Mouse (Mus musculus) retina, postnatal 7 days (tissue): Measurements from ENCODE around the gene Atp6v0e.

Source experiments
- DNase-seq: peaks from one replicate; pipeline ENCODE4 v3.0.0-alpha.2; 2012; ENCODE audit warnings: low read depth, low spot score

Gene Atp6v0e

DNA sequence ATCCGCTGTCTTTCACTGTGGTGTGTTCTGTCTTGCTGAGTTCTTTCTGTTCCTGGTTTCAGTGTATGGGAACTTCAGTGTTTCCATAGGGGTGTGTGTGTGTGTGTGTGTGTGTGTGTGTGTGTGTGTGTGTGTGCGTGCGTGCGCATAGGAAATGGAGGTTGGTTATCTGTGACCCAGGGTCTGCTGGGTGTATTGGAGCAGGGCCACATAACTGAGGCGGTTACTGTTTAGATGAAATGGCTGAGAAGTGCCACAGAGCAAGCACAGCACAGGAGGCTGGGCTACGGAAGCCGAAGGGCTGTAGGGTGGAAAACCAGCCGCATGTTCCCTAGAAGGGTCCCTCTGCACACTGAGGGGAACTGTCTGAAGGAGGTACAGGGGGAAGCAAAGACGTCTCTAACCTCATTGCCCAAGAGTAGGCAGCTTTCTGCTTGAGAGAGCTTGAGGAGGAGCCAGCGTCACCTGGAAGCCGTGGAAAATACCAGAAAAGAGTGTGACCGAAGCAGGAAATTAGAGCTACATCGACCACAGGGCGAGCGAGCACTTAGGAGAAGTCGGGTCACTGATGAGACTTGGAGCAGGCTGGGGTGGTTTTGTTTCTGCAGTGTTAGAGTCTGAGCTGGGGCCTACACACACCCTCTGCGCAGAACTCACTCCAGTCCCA is 23.4 kb downstream of the Atp6v0e start:
- DNase-seq, result no peak

DNA sequence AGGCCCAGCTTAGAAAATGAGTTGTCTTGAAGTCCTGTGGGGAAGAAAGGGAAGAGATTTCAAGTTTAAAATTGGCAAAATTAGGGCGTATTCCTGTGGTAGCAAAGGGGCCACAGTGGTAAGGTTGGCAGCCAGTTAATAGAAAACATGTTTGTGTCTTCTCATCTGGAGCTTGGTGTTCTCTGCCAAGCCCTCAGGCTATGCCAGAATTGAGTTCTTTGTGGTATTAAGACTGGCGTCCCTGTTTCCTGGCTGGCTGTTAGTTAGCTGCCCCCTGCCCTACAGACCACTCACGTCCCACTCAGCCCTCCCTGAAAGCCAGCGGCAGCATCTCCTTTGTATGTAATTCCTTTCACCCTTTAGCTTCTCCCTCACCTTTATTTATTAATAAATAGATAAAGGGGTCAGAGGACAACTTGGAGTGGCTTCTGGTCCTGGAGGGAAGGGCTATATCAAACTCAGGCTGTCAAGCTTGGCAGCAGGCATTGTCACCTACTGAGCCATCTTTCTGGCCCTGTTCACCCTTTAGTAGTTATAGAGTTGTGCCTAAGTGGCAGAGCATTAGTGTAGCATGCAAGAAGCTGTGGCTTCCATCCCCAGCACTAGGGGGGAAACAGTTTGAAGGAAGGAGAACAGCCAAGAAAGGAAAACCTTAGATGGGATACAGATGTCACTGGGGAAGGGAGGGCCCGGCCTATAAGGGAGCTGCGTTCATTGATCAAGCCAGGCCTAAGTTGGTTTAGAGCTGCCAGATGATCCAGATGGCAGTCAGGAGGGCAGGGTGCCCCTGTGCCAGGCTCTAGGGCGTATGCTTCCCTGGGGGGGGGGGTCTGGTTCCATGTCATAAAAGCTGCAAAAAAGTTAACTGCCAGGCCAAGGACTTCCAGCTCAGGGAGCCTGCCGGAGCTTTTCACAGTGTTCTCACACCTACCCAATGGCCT is 26.0 kb downstream of the Atp6v0e start:
- DNase-seq, result no peak

DNA sequence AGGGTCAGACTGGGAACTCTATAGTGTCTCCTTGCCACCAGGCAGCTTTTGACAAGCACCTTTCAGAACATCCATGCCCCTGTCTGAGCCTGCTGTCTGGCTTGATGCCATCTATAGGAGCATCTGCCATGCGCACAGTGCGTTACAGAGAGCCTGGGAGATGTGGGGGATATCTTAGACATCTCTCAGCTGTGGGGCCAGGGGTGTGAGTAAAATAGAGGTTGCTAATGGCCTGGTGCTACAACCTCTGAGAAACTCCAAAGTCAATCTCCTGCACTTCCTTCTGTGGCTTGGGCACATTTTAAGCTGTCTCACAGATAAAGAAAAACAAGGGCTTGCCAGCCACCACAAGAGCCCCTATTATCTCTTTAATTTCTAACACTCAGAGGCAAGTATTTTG is 26.8 kb downstream of the Atp6v0e start:
- DNase-seq, result no peak

DNA sequence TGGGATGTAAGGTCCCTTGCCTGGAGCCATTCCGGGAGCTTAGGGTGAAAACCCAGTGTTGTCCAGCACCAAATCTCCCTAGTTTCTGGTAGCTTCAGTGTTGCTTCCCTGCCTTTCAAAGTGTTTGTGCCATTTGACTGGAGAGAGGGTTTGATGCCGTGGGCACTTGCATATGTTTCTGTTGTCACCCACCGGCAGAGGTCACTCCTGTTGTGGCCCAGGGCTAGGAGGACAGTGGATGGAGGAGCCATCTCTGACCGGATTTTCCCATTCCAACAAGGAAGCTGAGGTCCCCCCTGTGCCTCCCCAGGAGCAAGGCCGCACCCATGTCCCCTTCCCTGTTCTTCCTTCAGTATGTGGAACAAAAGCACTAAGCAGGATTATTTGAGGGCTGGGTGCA is 27.2 kb downstream of the Atp6v0e start:
- DNase-seq, result no peak

DNA sequence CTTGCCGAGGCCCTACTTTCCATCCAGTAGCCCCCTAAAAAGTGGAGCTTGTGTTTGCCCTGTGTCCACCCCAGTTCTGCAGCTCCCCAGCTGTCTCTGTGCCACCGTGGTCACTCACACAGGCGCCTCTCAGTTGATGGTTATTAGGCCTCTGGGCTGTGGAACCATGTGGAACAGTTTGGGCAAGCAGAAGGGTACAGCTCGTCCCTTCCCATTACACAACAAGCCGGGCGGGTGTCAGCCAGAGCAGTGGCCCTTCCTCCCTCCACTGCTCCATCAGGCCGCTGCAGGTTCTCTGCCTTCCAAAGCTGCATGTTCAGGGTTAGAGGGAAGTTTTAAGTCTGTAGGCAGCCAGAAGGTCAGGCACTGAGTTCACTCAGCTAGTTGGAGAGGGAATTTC is 28.1 kb downstream of the Atp6v0e start:
- no peak for DNase-seq

DNA sequence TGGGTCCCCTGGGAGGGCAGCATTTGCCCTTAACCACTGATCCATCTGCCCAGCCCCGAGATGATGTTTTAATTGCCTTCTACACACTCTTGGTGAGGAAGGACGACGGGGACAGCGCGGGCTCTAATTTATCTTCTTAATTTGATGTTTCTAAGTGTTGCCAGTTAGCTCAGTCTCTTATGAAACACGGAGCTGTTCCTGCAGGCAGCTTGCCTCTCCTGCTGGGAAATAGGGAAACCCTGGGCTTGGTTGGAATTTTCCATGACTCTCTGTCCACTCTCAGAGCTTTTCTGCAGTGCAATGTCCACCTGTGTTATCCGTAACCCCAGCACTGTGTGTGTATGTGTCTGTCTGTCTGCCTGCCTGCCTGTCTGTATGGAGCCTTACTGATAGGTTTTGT is 30.4 kb downstream of the Atp6v0e start:
- no peak for DNase-seq

DNA sequence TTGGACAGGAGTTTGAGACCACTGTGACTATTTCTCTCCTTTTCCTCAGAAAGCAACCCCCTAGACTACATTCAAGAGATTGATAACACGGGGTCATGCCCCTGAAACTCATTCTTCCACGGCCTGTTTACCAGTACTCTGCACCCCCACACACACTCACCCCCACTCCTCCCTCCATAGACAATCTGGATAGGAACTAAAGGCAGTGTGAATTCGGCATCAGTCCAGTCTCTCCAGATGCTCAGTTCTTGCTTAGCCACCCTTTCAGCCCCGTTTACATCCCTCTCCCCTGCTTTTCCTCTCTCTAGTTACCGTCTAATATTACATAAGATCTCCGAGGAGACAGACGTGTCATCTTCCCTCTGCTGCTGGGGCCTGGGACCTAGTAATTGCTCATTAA is 31.1 kb downstream of the Atp6v0e start:
- DNase-seq, result no peak

DNA sequence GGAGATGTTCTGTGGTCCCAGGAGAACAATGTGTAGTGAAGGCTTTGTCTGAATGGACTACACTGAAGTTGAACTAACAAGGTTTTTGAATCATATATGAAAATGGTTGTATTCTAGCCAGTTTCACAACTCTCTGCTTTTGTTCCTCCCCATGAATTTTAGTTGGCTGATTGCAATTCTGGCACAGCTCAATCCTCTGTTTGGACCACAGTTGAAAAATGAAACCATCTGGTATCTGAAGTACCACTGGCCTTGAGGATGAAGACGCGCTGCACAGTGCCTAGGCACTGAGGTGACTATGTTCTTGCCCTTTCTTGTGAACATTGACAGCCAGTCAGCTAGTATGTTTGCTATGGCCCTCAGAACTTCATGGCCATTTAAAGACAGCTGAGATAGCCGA is 32.2 kb downstream of the Atp6v0e start:
- no peak for DNase-seq

DNA sequence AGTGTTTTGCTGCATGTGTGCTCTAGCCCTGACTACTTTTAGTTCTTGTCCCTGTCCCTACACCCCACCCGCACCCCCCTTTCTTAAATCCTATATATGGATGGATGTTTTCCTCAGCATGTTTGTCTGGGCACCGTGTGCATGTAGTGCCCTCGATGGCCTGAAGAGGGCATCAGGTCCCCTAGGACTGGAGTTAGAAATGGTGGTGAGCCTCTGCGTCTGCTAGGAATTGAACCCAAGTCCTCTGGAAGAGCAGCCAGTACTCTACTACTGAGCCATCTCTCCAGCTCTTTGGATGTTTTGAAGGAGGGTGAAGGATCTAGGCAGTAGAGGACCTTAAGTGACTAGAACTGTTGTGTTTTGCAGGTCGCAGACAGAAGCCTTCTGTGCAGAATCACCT is 35.8 kb downstream of the Atp6v0e start:
- no peak for DNase-seq

DNA sequence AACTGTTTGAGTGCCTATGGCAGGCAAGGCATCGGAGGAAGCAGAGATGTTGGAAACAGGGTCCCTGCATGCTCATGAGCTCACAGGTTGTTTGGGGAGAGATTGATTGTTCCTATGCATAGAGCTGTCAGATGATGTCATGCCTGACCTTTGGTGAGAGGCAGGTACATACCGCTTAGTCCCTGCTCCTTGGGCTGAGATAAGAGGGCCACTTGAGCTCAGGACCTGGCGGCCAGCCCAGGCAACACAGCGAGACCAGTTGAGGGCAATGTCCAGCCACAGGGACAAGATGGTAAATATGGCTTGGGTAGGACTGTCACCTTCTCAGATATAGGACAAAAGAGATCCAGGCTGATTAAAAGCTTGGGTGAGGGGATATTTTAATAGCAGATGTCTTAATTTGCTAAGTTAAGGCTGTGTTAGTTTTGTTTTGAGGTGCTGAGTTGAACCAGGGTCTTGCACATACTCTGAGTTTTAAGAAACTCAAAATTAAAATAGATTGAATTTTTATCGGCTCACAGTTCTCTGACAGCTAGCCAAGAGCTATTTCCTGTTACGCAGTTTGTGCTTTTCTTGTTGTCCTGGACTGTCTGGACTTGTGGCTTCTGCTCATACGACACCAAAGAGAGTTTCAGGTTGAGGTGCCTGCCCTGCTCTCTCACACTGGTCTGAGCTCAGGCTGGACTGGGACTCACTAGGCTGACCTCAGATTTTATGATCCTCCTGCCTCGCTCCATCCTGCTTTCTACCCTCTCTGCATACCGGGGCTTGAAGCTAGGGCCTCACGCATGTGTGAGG is 37.0 kb downstream of the Atp6v0e start:
- no peak for DNase-seq

DNA sequence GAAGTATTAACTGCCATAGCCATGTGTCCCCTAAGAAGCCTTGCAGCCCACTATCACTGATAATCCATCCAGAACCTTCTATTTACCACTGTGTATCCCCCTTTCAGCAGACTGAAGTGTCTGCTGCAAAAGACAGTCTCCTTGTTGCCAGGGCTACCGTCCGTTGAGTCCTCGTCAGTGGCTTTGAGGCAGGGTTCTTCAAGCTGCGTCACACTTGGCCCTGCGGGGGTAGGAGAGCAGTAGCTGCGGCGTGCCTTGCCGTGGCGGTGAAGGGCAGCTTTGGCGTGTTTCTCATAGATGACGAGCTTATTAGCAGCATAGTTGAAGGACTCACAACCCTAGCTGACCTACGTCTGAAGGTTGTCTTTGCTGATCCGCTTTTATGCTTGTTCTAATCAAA is 38.5 kb downstream of the Atp6v0e start:
- DNase-seq, result no peak

DNA sequence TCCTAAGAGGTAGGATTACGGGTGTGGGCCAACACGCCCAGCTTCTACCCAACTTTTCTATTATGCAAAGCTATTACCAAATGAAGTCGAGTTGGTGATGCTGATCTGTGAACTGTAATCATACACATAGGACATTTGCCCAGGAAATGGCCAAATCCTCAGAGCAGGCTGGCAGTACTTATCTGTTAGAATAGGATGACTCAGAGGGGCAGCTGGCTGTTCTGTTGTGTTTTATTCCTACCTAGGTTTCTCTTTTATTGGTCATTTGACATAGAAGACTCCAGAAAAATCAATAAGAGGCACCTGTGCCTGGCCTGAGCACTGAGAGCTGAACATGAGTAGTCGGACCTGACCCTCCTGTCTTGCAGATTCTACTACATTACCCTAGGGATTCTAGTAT is 39.6 kb downstream of the Atp6v0e start:
- DNase-seq, result no peak

DNA sequence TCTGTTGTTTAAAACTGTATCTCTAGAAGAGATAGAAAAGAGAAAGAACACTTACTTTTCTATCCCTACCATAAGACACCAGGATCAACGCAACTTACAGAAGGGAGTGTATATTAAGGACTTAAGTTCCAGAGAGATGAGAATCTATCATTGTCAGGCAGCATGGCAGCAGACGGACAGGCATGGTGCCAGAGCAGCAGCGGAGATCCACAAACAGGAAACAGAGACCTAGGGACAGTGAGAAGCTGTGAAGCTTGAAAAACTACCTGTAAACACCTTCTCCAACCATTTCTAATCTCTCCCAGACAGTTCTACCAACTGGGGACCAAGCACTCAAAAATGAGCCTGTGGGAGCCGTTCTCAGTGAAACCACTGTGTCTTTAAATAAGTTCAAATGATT is 40.6 kb downstream of the Atp6v0e start:
- no peak for DNase-seq

DNA sequence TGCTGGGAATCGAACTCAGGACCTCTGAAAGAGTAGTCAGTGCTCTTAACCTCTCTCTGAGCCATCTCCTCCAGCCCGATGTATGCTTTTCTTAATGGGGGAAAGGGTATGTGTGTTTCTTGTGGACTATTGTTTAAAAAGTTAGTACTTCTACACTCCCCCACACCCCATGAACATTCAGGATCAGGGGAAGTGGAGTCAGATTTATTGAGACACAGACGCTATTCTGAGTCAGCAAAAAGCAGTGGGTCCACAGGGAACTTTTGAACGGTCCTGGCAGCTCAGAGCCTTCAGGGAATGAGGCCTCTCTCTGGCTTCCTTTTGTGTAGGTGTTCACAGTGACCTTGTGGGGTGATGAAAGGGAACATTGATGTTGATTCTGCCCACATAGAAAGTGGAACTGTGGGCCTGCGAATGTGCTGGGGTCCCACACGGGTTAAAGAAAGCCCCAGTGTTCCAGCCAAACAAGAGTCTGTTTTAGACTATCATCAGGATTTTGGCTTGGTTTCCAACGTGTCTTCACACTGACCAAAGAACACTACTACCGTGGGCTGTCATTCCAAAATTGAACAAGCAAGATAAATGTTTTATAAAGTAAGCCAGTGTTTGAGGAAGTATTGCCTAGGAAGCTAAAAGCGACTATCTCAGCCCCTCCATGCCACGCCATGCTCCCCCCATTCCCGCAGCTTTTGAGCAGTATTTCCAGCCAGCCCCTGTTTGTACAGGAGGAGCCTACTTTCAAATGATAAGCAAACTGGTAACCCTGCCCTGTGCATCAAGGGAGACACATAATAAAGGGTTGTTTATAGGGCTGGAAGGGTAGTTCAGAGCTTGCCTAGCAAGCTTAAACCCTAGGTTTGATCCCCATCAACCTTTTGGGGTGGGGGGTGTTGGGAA is 42.7 kb downstream of the Atp6v0e start:
- no peak for DNase-seq

DNA sequence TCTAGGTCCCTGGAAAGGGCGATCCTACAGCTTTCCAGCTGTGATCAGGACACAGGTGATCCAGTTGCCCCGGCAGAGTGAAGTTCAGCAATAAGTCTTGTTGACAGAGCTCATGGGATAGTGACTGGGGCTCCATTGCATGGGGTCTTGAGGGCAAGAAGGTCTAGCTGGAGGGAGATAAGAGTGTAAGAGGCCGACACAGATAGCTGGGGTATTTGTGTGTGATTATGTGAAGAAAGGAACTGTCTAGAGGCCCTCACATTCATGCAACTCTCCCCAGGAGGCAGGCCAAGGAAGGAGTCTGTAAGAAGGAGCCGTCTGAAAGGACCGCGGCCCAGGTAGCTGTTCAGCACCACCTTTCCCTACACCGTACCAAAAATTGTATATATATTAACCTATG is 44.0 kb downstream of the Atp6v0e start:
- no peak for DNase-seq

DNA sequence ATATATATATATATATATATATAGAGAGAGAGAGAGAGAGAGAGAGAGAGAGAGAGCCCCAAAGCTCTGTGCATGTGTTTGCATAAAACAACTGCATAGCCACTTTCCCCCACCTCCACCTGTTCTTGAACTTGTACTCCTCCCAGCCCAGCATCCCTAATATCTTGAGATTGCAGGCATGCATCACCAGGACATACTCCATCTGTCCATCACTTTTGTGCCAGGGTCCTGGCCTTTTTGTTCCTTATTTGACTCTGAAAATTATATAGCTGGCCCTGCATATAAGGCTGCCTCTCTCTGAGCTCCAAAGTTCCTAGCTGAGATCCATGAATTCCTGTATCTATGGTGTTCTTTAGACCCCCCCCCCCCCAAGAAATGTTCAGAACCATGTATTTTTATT is 45.5 kb downstream of the Atp6v0e start:
- DNase-seq, result no peak

DNA sequence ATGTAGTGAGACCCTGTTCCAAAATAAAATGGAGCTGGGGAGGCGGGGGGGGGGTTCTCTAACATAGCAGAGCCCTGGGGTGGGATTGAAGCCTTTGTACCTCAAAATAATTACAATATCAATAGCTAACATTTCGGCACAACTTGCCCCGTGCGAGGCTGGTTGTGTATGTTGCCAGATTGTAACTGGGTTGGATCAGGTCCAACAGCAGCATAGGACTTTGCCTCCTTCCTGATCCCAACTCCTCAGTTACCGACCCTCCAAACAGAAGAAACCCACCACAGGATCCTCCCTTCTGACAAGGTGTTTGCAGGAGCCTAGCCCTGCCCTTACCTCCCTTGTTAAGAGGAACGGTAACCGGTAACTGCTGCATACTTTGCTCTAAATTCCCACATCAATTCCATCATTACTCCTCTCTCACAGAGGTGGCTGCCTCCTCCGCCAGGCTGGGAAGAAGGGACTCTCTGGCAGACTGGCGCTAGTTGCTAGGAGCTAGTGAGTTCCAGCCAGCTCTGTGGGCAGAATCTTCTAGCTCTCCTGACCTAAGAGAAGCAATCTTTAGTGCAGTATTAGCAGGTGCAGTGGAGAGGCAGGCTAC is 46.1 kb downstream of the Atp6v0e start:
- DNase-seq, result no peak

DNA sequence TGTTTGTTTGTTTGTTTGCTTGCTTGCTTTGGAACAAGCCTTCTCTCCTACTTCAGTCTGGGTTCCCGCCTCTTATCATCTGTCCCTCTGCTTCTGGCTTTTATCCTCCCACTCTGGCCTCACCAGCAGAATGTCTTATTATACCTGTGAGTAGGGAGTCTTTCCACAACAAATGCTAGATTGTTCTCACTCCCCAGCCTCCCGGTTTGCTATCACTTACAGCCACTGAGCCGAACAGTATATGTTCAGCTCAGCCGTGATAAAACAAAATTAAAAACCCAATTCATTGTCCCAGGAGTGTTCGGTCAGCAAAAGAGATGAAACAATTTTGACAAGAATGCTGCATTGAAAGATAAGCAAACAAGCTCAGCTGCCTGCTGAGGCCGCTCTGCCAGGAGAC is 47.0 kb downstream of the Atp6v0e start:
- DNase-seq, result no peak

DNA sequence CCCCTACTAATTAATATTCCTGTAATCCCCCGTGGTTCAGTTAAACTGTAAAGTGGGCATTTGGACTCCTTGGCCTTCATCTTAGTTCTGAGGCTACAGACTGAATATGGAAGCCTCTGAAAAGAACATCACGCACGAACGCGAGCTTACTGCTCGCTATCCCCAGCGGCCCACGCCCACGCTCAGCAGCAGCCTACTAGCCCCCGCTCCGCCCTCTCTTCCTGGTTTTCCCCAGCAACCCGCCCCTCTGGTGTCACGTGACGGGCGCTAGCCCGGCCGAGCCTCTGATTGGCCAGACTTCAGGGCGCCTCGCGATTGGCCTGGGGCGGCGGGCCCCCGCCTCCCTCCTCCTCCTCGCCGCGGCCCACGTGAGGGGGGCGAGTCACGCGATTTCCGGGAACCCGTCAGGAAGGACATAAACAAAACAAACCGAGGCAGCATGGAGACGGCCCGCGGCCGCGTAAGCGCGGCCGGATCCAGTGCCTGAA is 52.3 kb downstream of the Atp6v0e start, which contains the start of gene Crebrf:
Gene Crebrf (plus strand): TSS at position 380 of the 488 bp plus-strand sequence.
- DNase-seq, result peak; percentile 92

DNA sequence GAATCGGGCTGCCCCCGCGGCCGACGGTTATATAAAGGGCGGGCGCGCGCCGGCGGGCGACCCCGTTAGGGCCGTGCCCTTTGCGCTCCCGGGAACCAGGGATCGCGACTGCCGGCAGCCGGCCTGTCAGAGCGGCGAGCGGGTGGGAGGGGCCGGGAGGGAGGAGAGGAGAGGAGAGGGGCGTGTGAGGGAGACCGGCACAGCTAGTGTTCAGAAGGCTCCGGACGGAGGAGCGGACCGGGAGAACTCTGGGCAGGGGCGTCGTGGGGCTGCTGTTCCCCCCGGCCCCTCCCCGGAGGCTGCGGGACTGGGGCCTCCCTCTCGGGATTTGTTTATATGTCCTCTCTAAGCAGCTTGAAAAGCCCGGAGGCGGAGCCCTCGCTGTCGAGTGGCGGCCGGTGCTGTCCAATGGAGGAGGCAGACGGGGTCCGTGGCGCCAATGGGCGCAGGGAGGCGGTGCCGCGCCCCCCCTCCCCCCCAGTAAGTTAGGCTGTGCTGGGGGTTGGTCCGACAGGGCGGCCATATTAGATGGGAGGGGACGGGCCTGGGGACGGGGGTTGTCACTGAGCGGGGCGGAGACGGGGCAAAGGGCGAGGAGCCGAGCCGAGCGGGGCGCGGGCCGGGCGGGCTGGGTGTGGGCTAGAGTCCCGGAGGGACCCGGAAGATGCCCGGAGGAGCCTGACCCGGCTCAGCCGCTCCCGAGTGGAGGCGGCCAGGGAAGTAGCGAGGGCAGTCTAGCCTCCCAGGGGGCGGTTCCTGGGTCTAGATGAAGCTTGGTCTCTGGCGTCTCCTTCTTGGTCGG is 53.1 kb downstream of the Atp6v0e start:
- peak; percentile 93 for DNase-seq
